In genomic region chr14:25497596-25497995, GRCm38 (mm10) we compare ENCODE assay signal across 9 mouse cellular contexts. TPM values are rescaled to one million over a fixed set of nuclear protein-coding genes. Genes with fewer than 3 reads are reported as not detected.
DNase-seq lines count a peak whose midpoint lies in the region; ATAC-seq lines count a peak whose summit lies in the region.
"Had no signal": no experiment of that assay in that cellular context is flagged by ENCODE, and none has a peak within 500 bp of the region (broad histone marks: within the 10 kb centered on the region; RNA-seq: fewer than 3 reads in every experiment).

No protein-coding gene starts in this region.

- H3K9ac ChIP-seq in intestine, embryonic 16.5 days (ENCODE audit: low read depth, low read length), result no peak overlapping the region

- peak; percentile 77 for ATAC-seq in frontal cortex, adult (ENCODE audit: low TSS enrichment)
- 0 out of 2 replicates have a peak, but pooled peaks have one; percentile 5 for ATAC-seq in intestine, embryonic 16.5 days

- H3K4me1 ChIP-seq in intestine, embryonic 16.5 days (ENCODE audit: control insufficient read depth, insufficient read depth, low read length), result peaks cover 74% of the 10 kb centered on the region

- H3K4me3 ChIP-seq in intestine, embryonic 16.5 days (ENCODE audit: low read length), result no peak overlapping the region
- H3K4me3 ChIP-seq: erythroblast, embryonic 14.5 days had no signal

- peak overlapping the region; percentile 25; the same call in 1 of the 2 replicates for H3K27ac ChIP-seq in intestine, embryonic 16.5 days (ENCODE audit: low read length)

- no peaks in the 10 kb centered on the region for H3K27me3 ChIP-seq in intestine, embryonic 16.5 days (replicated peaks; ENCODE audit: control insufficient read depth, insufficient read depth, low read length)

- no peaks in the 10 kb centered on the region for H3K9me3 ChIP-seq in intestine, embryonic 16.5 days (ENCODE audit: control insufficient read depth, low read length)

- no peak overlapping the region for H3K4me2 ChIP-seq in intestine, embryonic 16.5 days (ENCODE audit: low read depth, low read length)

- WGBS in intestine, embryonic 16.5 days, result 41% methylated on average over 8 of the region's 8 CpGs

- no peak for DNase-seq in frontal cortex, postnatal 10 days (ENCODE audit: low spot score in 2 of 2)
- DNase-seq in adrenal gland, postnatal 14 days, result peak; percentile 75
- DNase-seq in gastrocnemius, postnatal 10 days, result peak; percentile 61
- DNase-seq in skeletal muscle tissue, adult 2 months (ENCODE audit: low read depth, low spot score), result peak; percentile 98
- no peak for DNase-seq in left cerebral cortex, adult 9 months (ENCODE audit: low spot score in 2 of 2)
- DNase-seq in ovary, adult 18-20 months (ENCODE audit: low spot score), result no peak

- no peaks in the 10 kb centered on the region for H3K36me3 ChIP-seq in intestine, embryonic 16.5 days (ENCODE audit: control insufficient read depth, insufficient read depth, low read length)

RNA-seq across cellular contexts. Expression of gene Zmiz1, which starts 38.6 kb away (rescaled TPM):
- total RNA-seq in adrenal gland, postnatal 14 days (2021), result 96.4 and 96.9 TPM in 2 replicates
- total RNA-seq in gastrocnemius, postnatal 10 days (2021), result 10 to 100 TPM; 31.6 to 43.8 TPM
- polyA plus RNA-seq in intestine, embryonic 16.5 days (2015; fragmentation: Nextera tagmentation; extraction: Ambion mirVana), result 21.2 and 22.3 TPM in 2 replicates

Comparison
In these comparisons a context has a peak if more than half of its experiments do, and no peak if none do; other contexts are left out.
1. DNase-seq: peak in adrenal gland, postnatal 14 days (single experiment), gastrocnemius, postnatal 10 days (single experiment) and skeletal muscle tissue, adult 2 months (single experiment); none in frontal cortex, postnatal 10 days (0 of 2), left cerebral cortex, adult 9 months (0 of 2) and ovary, adult 18-20 months (single experiment).